9 mouse cellular contexts compared by ENCODE assay signal in the genomic region with DNA sequence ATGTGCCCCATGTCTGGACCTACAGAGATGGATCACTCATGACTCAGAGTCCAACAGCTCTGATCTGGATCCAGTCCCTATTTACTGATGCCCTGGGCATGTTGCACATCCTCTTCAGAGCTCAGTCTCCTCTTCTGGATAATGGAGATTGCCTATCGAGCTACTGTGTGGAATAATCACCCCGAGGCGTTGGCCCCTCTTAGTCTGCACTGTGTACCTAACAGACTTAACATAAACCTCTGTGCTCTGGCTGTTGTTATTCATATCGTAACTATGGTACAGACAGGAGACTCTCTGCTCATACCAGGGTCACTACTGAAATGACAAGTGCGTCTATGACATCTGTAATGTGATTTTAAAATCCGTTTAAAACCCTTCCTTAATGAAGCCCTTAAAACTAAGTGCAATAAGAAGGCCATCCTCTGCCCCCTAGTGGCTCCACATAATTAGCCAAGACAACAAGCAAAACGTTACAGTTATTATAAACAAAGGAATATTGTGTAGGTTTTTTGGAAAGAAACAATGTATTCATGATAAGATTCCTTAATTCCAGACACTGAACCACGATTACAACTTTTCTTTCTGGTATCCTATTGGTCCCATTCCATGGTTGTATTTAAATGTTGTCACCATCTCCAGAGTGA. TPM values are rescaled to one million over a fixed set of nuclear protein-coding genes. Genes with fewer than 3 reads are reported as not detected.
DNase-seq lines count a peak whose midpoint lies in the region; ATAC-seq lines count a peak whose summit lies in the region.
"Had no signal": no experiment of that assay in that cellular context is flagged by ENCODE, and none has a peak within 500 bp of the region (broad histone marks: within the 10 kb centered on the region; RNA-seq: fewer than 3 reads in every experiment).

No protein-coding gene starts in this region.

- no peaks in the 10 kb centered on the region for H3K36me3 ChIP-seq in embryonic facial prominence, embryonic 14.5 days (ENCODE audit: control insufficient read depth, insufficient read depth, low read length)
- no peaks in the 10 kb centered on the region for H3K36me3 ChIP-seq in midbrain, embryonic 11.5 days (ENCODE audit: control insufficient read depth, insufficient read depth, low read length)
- H3K36me3 ChIP-seq: heart, embryonic 13.5 days had no signal

- intact Hi-C loops in heart, postnatal 14 days (cut with DNase I), result no loop called here
- intact Hi-C loops in heart, postnatal 25 days (cut with DNase I), result loop anchor here (1.0 kb wide), 1 partner anchor 196 kb away; no protein-coding TSS in a partner anchor

- no peak overlapping the region for H3K4me3 ChIP-seq in embryonic facial prominence, embryonic 14.5 days (ENCODE audit: low read depth, low read length)
- H3K4me3 ChIP-seq in midbrain, embryonic 11.5 days (ENCODE audit: low read depth, low read length), result no peak overlapping the region
- H3K4me3 ChIP-seq: heart, embryonic 13.5 days had no signal

- ATAC-seq in embryonic facial prominence, embryonic 14.5 days (ENCODE audit: low read depth), result peak; percentile 12; the same call in 1 of the 2 replicates
- ATAC-seq in midbrain, embryonic 11.5 days (ENCODE audit: low FRiP score), result peak; percentile 67

- no peaks in the 10 kb centered on the region for H3K27me3 ChIP-seq in embryonic facial prominence, embryonic 14.5 days (replicated peaks; ENCODE audit: control insufficient read depth, insufficient read depth, low read length)
- no peaks in the 10 kb centered on the region for H3K27me3 ChIP-seq in midbrain, embryonic 11.5 days (ENCODE audit: control insufficient read depth, insufficient read depth, low read length)

- H3K4me2 ChIP-seq in embryonic facial prominence, embryonic 14.5 days (ENCODE audit: low read depth, low read length), result no peak overlapping the region
- no peak overlapping the region for H3K4me2 ChIP-seq in midbrain, embryonic 11.5 days
- H3K4me2 ChIP-seq: heart, embryonic 13.5 days had no signal

- H3K27ac ChIP-seq in embryonic facial prominence, embryonic 14.5 days (replicated peaks; ENCODE audit: low read depth, low read length), result no peak overlapping the region
- H3K27ac ChIP-seq in midbrain, embryonic 11.5 days (ENCODE audit: low read depth, low read length), result no peak overlapping the region
- H3K27ac ChIP-seq: heart, embryonic 13.5 days had no signal

- WGBS in embryonic facial prominence, embryonic 14.5 days, result 29% methylated on average over 8 of the region's 8 CpGs
- WGBS in midbrain, embryonic 11.5 days, result 30% methylated on average over 8 of the region's 8 CpGs

- DNase-seq in heart, postnatal 14 days, result peak; percentile 27 to 58
- no peak for DNase-seq in heart, postnatal 25 days (ENCODE audit: low spot score)
- peak; percentile 35 for DNase-seq in CD4-positive helper T cell, adult 2 months (ENCODE audit: low read depth, low spot score)
- peak; percentile 22 to 64 for DNase-seq in adrenal gland, postnatal 36 days
- DNase-seq in embryonic facial prominence, embryonic 14.5 days (ENCODE audit: low spot score), result peak; percentile 79
- peak; percentile 22 to 85 for DNase-seq in layer of hippocampus, adult 18-20 months (ENCODE audit: low spot score in 2 of 2)
- peak; percentile 89 for DNase-seq in midbrain, embryonic 11.5 days (ENCODE audit: low spot score, missing footprints)
- DNase-seq in spleen, adult 12 weeks (ENCODE audit: low spot score), result no peak

- H3K9ac ChIP-seq in embryonic facial prominence, embryonic 14.5 days (ENCODE audit: low read depth, low read length), result no peak overlapping the region
- no peak overlapping the region for H3K9ac ChIP-seq in midbrain, embryonic 11.5 days (ENCODE audit: low read length)
- H3K9ac ChIP-seq: heart, embryonic 13.5 days had no signal

- H3K9me3 ChIP-seq in embryonic facial prominence, embryonic 14.5 days (ENCODE audit: control insufficient read depth, low read length), result no peaks in the 10 kb centered on the region
- no peaks in the 10 kb centered on the region for H3K9me3 ChIP-seq in midbrain, embryonic 11.5 days (ENCODE audit: control insufficient read depth, low read length)
- H3K9me3 ChIP-seq: heart, embryonic 13.5 days had no signal

- H3K4me1 ChIP-seq in embryonic facial prominence, embryonic 14.5 days (ENCODE audit: control insufficient read depth, insufficient read depth, low read length), result no peaks in the 10 kb centered on the region
- H3K4me1 ChIP-seq in midbrain, embryonic 11.5 days (ENCODE audit: control insufficient read depth, insufficient read depth, low read length), result 0 out of 2 replicates have a peak, but pooled peaks cover 2% of the 10 kb centered on the region
- H3K4me1 ChIP-seq: heart, embryonic 13.5 days had no signal

RNA-seq across cellular contexts. Expression of a gene that starts 22.5 kb away (rescaled TPM):
- 10 to 100 TPM; 55.1 to 56.9 TPM for total RNA-seq in heart, postnatal 14 days (2021)
- total RNA-seq in heart, postnatal 25 days (2021), result 10 to 100 TPM; 42.3 to 48.2 TPM
- total RNA-seq in adrenal gland, postnatal 36 days (2021), result 10 to 100 TPM; 44.9 to 50.3 TPM
- polyA plus RNA-seq in embryonic facial prominence, embryonic 14.5 days (2014; fragmentation: Nextera tagmentation; extraction: Ambion mirVana), result 73.9 and 78.1 TPM in 2 replicates
- 10 to 100 TPM; 30.6 to 31.2 TPM for total RNA-seq in layer of hippocampus, adult 18-20 months (2021)
- polyA plus RNA-seq in midbrain, embryonic 11.5 days (2014; fragmentation: Nextera tagmentation; extraction: Ambion mirVana), result 135 and 150 TPM in 2 replicates

Comparison
In these comparisons a context has a peak if more than half of its experiments do, and no peak if none do; other contexts are left out.
1. DNase-seq: peak in heart, postnatal 14 days (2 of 2), CD4-positive helper T cell, adult 2 months (single experiment), adrenal gland, postnatal 36 days (2 of 2), embryonic facial prominence, embryonic 14.5 days (single experiment), layer of hippocampus, adult 18-20 months (2 of 2) and midbrain, embryonic 11.5 days (single experiment); none in heart, postnatal 25 days (single experiment) and spleen, adult 12 weeks (single experiment).